Mouse (Mus musculus): ENCODE measurements around the gene Grhl3. TPM values are rescaled to one million over a fixed set of nuclear protein-coding genes. Genes with fewer than 3 reads are reported as not detected.

The Grhl3 gene
- polyA plus RNA-seq, 1 experiment from 2014 or later = 4.4 TPM

DNA sequence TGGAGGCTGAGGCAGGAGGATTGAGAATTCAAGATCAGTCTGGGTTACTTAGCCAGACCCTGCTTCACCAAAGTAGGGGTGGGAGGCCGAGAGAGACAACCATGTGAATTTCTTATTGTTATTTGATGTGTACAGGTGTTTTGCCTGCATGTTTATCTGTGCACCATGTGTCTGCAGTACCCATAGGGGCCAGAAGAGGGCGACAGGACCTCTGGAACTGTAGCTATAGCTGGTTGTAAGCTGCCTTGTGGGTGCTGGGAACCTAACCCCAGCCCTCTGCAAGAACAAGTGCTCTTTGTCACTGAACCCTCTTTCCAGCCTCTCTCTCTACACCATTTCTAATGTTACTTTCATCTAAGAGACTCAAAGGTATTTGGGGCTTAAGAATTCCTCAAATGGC, 43.2 kb downstream of the Grhl3 start:
- Histone ChIP-seq H3K27me3 (ENCODE audit: control insufficient read depth, insufficient read depth, low read length) (0 out of 2 replicates have a peak, but pooled peaks cover 3% of the 10 kb centered on the region), H3K27ac (ENCODE audit: low read depth, low read length) (no peak overlapping the region), H3K4me3 (ENCODE audit: low read depth, low read length) (no peak overlapping the region), H3K36me3 (ENCODE audit: control insufficient read depth, insufficient read depth, low read length) (no peaks in the 10 kb centered on the region), H3K9ac (ENCODE audit: low read depth, low read length) (no peak overlapping the region), H3K4me1 (replicated peaks; ENCODE audit: control insufficient read depth, insufficient read depth, low read length) (peaks cover 6% of the 10 kb centered on the region), H3K9me3 (ENCODE audit: control insufficient read depth, low read length) (no peaks in the 10 kb centered on the region), H3K4me2 (replicated peaks; ENCODE audit: low read depth, low read length) (no peak overlapping the region)
- WGBS = 55% methylated on average over 2 of the region's 2 CpGs
- no peak for ATAC-seq (ENCODE audit: low FRiP score)
- no peak for DNase-seq (ENCODE audit: low spot score)

DNA sequence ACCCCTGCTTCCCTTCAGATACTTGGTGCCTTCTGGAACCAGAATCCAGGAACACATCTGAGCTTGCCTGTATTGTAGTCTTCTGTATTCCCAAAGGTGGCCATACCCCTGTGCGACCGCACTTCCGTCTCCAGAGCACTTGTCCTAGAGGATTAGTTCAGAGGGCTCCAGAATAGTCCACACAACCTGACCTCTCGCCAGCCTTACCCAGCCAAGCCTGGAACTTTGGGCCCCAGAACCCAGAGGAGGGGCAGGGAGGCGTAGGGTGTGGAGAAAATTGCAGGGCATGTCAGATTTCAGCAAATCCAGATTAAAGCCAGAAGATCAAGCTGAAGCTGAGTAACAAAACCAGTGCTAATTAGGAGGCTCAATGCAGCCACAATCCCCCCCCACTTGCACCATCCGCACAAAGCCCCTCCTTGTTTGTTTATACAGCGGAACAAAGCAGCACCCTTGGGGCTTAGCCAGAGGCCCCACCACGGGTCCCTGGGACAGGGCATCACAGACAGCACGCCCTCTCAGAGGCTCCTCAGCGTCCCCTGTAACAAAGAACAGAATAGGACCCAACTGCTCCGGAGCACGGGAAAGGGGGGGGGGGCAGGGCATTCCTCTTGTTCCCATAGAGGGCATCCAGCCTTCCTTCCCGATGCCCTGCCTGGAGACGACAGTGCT, 47.3 kb downstream of the Grhl3 start:
- no peaks in the 10 kb centered on the region for H3K36me3 ChIP-seq (ENCODE audit: control insufficient read depth, insufficient read depth, low read length)
- H3K9me3 ChIP-seq (ENCODE audit: control insufficient read depth, low read length) = no peaks in the 10 kb centered on the region
- H3K4me3 ChIP-seq (ENCODE audit: low read depth, low read length) = no peak overlapping the region
- peak; percentile 84 for ATAC-seq (ENCODE audit: low FRiP score)
- H3K27me3 ChIP-seq (ENCODE audit: control insufficient read depth, insufficient read depth, low read length) = 0 out of 2 replicates have a peak, but pooled peaks cover 3% of the 10 kb centered on the region
- no peak overlapping the region for H3K9ac ChIP-seq (ENCODE audit: low read depth, low read length)
- H3K4me2 ChIP-seq (replicated peaks; ENCODE audit: low read depth, low read length) = no peak overlapping the region
- WGBS = 18% methylated on average over 14 of the region's 14 CpGs
- DNase-seq (ENCODE audit: low spot score) = peak; percentile 57
- peaks cover 6% of the 10 kb centered on the region for H3K4me1 ChIP-seq (replicated peaks; ENCODE audit: control insufficient read depth, insufficient read depth, low read length)
- peak overlapping the region; percentile 24; the same call in 1 of the 2 replicates for H3K27ac ChIP-seq (ENCODE audit: low read depth, low read length)

DNA sequence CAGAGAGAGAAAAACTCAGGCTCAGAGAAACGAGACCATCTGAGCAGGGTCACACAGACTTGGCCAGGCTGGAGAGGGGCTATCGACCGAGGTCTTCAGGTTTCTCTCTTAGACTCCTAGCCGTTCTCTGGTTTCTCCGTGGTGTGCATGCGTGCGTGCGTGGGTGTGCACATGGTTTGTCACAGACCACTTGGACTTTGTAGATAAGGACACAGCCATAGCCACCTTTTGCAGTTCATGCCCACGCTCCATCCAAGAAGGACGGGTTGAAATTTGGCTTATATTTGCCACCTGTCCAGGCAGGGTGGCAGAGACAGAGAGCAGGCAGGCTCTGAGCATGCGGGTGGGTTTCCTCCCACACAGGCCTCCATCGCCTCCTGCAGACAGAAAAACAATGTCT, 48.4 kb downstream of the Grhl3 start:
- Histone ChIP-seq H3K9me3 (ENCODE audit: control insufficient read depth, low read length) (no peaks in the 10 kb centered on the region), H3K4me2 (replicated peaks; ENCODE audit: low read depth, low read length) (no peak overlapping the region), H3K9ac (ENCODE audit: low read depth, low read length) (no peak overlapping the region), H3K36me3 (ENCODE audit: control insufficient read depth, insufficient read depth, low read length) (no peaks in the 10 kb centered on the region), H3K27me3 (ENCODE audit: control insufficient read depth, insufficient read depth, low read length) (0 out of 2 replicates have a peak, but pooled peaks cover 3% of the 10 kb centered on the region), H3K4me1 (replicated peaks; ENCODE audit: control insufficient read depth, insufficient read depth, low read length) (peaks cover 6% of the 10 kb centered on the region), H3K4me3 (ENCODE audit: low read depth, low read length) (no peak overlapping the region), H3K27ac (ENCODE audit: low read depth, low read length) (no peak overlapping the region)
- DNase-seq (ENCODE audit: low spot score) (no peak), ATAC-seq (ENCODE audit: low FRiP score) (no peak)
- WGBS = 72% methylated on average over 12 of the region's 12 CpGs

DNA sequence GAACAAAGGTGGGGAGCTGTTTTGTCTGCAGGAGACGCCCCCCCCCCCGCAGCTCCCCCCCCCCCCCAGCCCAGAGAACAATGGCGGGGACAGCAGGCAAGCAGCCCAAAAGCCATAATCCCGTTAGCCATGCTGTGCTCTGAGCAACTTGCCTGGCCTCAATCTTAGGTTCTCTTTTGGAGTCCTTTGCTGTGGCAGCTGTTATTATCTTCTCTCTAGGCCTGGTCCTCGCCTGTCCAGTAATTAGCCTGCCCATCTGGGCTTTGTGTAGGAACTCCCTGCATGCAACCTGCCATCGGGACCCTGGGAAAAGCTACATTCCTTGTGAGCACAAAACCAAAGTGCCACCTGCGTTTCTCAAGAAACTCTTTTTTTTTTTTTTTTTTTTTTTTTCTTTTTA, 49.5 kb downstream of the Grhl3 start:
- Histone ChIP-seq H3K27me3 (ENCODE audit: control insufficient read depth, insufficient read depth, low read length) (0 out of 2 replicates have a peak, but pooled peaks cover 3% of the 10 kb centered on the region), H3K4me2 (replicated peaks; ENCODE audit: low read depth, low read length) (no peak overlapping the region), H3K9me3 (ENCODE audit: control insufficient read depth, low read length) (no peaks in the 10 kb centered on the region), H3K9ac (ENCODE audit: low read depth, low read length) (no peak overlapping the region), H3K36me3 (ENCODE audit: control insufficient read depth, insufficient read depth, low read length) (no peaks in the 10 kb centered on the region), H3K27ac (ENCODE audit: low read depth, low read length) (no peak overlapping the region), H3K4me1 (replicated peaks; ENCODE audit: control insufficient read depth, insufficient read depth, low read length) (peaks cover 6% of the 10 kb centered on the region), H3K4me3 (ENCODE audit: low read depth, low read length) (no peak overlapping the region)
- peak; percentile 49 for DNase-seq (ENCODE audit: low spot score)
- ATAC-seq (ENCODE audit: low FRiP score) = no peak
- 4% methylated on average over 6 of the region's 7 CpGs for WGBS

DNA sequence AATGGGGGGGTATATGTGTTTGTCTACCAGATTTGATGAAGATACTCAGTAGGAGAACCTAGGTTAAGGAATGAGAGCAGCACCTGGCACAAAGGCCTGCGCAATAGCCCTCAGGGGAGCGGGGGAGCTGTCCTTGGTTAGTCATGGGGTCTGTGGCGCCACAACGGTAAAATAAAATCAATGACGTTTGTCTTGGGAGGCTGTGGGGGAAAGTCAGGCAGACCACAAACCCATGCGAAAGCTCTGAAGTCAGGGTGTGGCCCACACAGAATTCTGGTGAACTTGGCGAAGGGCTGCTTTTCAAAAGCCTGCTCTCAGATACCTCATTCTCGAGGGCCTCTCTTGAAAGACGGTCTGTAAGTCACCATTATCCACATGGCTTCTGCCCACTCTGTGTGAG, 53.0 kb downstream of the Grhl3 start:
- no peak overlapping the region for H3K4me3 ChIP-seq (ENCODE audit: low read depth, low read length)
- H3K36me3 ChIP-seq (ENCODE audit: control insufficient read depth, insufficient read depth, low read length) = no peaks in the 10 kb centered on the region
- ATAC-seq (ENCODE audit: low FRiP score) = no peak
- no peaks in the 10 kb centered on the region for H3K27me3 ChIP-seq (ENCODE audit: control insufficient read depth, insufficient read depth, low read length)
- no peak overlapping the region for H3K27ac ChIP-seq (ENCODE audit: low read depth, low read length)
- no peak for DNase-seq (ENCODE audit: low spot score)
- H3K4me2 ChIP-seq (replicated peaks; ENCODE audit: low read depth, low read length) = no peak overlapping the region
- H3K9me3 ChIP-seq (ENCODE audit: control insufficient read depth, low read length) = no peaks in the 10 kb centered on the region
- 79% methylated on average over 9 of the region's 9 CpGs for WGBS
- H3K4me1 ChIP-seq (replicated peaks; ENCODE audit: control insufficient read depth, insufficient read depth, low read length) = no peaks in the 10 kb centered on the region
- no peak overlapping the region for H3K9ac ChIP-seq (ENCODE audit: low read depth, low read length)

DNA sequence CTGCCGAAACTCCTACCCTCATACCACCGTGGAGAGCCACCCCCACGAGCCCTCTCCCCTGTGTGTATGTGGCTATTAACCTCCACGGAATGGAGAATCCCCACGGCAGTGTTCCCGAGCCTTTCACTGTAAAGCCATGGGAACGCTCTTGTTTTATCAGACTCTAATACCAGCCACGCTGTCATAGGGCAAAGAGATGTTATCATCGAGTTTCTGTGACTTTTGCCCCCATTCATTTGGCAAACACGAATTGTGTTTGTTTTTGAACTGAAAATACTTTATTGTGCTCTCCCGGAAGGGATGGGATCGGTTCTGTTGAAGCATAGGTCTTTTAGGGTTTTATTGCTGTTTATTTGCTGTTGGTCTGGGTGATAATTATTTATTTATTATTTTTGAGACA, 55.3 kb downstream of the Grhl3 start:
- Histone ChIP-seq H3K9me3 (ENCODE audit: control insufficient read depth, low read length) (no peaks in the 10 kb centered on the region), H3K9ac (ENCODE audit: low read depth, low read length) (no peak overlapping the region), H3K4me2 (replicated peaks; ENCODE audit: low read depth, low read length) (no peak overlapping the region), H3K4me1 (replicated peaks; ENCODE audit: control insufficient read depth, insufficient read depth, low read length) (no peaks in the 10 kb centered on the region), H3K4me3 (ENCODE audit: low read depth, low read length) (no peak overlapping the region), H3K27me3 (ENCODE audit: control insufficient read depth, insufficient read depth, low read length) (no peaks in the 10 kb centered on the region), H3K36me3 (ENCODE audit: control insufficient read depth, insufficient read depth, low read length) (no peaks in the 10 kb centered on the region), H3K27ac (ENCODE audit: low read depth, low read length) (no peak overlapping the region)
- ATAC-seq (ENCODE audit: low FRiP score) (no peak), DNase-seq (ENCODE audit: low spot score) (no peak)
- WGBS = 87% methylated on average over 12 of the region's 12 CpGs

DNA sequence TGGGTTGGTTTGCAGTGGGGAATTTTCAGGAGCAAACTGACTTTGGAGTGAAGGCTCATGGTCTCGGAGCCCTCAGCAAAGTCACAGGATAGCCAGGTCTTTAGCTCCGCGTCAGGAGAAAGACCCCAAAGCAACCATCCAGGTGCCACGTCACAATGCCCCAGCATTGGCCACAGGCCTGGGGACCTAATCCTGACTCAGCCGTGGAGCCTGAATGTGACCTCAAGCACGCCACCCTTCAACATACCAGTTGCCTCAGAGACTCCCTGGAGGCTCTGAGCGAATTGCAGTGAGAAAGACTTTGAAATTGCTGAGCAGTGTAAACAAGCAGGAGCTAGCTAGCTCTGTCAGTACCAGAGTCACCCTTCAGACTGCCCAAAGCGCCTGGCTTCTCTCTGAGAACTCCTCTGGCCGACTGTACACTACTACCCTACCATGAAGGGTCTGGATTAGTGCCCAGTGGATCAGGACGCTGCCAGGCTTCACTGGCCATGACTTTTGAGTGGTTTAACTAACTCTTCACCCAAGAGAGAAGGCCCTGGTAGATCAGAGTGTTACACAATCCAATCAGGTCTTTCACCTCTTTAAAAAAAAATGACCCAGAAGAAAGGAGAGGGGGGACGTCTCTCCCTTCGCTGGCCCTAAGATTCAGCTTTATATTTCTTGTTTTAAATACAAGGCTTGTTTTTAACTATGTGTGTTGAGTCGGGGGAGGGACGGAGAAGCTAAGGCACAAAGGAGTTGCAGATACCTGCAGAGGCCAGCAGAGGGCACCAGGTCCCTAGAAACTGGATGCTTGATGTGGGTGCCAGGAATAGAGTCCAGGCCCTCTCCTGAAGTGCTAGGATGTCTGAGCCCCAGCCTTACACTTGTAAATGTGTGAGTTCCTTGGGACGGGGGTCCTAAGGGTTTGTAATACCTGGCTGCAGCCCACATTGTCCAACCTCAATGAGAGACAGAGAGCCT, 56.8 kb downstream of the Grhl3 start:
- ATAC-seq (ENCODE audit: low FRiP score) (no peak), DNase-seq (ENCODE audit: low spot score) (peak; percentile 73)
- H3K9me3 ChIP-seq (ENCODE audit: control insufficient read depth, low read length) = no peaks in the 10 kb centered on the region
- H3K4me1 ChIP-seq (replicated peaks; ENCODE audit: control insufficient read depth, insufficient read depth, low read length) = no peaks in the 10 kb centered on the region
- WGBS = 50% methylated on average over 15 of the region's 15 CpGs
- H3K27me3 ChIP-seq (ENCODE audit: control insufficient read depth, insufficient read depth, low read length) = no peaks in the 10 kb centered on the region
- H3K4me2 ChIP-seq (replicated peaks; ENCODE audit: low read depth, low read length) = no peak overlapping the region
- no peak overlapping the region for H3K4me3 ChIP-seq (ENCODE audit: low read depth, low read length)
- no peaks in the 10 kb centered on the region for H3K36me3 ChIP-seq (ENCODE audit: control insufficient read depth, insufficient read depth, low read length)
- H3K9ac ChIP-seq (ENCODE audit: low read depth, low read length) = no peak overlapping the region
- H3K27ac ChIP-seq (ENCODE audit: low read depth, low read length) = no peak overlapping the region

DNA sequence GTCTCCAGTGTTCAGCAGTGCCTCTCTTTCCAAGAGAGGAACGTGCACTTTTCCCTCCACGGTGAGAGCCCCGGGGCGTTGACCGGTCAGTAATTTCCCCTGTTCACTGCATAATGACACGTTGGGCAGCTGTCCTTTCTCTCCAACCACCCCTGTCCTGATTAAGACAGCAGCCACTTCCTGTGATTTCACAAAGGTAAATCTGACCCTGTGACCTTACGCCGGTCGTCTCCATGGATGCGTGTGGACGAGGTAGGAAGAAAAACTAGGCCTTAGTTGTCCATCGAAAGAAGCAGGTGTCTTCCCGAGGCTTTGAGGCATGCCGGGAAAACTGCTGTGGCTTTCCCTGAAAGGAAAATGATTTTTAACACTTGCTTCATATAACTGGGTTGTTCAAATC, 58.5 kb downstream of the Grhl3 start:
- H3K4me3 ChIP-seq (ENCODE audit: low read depth, low read length) = no peak overlapping the region
- H3K36me3 ChIP-seq (ENCODE audit: control insufficient read depth, insufficient read depth, low read length) = no peaks in the 10 kb centered on the region
- DNase-seq (ENCODE audit: low spot score) (no peak), ATAC-seq (ENCODE audit: low FRiP score) (no peak)
- H3K27me3 ChIP-seq (ENCODE audit: control insufficient read depth, insufficient read depth, low read length) = no peaks in the 10 kb centered on the region
- no peaks in the 10 kb centered on the region for H3K9me3 ChIP-seq (ENCODE audit: control insufficient read depth, low read length)
- no peak overlapping the region for H3K9ac ChIP-seq (ENCODE audit: low read depth, low read length)
- no peak overlapping the region for H3K4me2 ChIP-seq (replicated peaks; ENCODE audit: low read depth, low read length)
- 77% methylated on average over 14 of the region's 14 CpGs for WGBS
- H3K4me1 ChIP-seq (replicated peaks; ENCODE audit: control insufficient read depth, insufficient read depth, low read length) = no peaks in the 10 kb centered on the region
- no peak overlapping the region for H3K27ac ChIP-seq (ENCODE audit: low read depth, low read length)

Data from hindbrain, embryonic 11.5 days (tissue).